Mouse (Mus musculus) adrenal gland (tissue): ENCODE data around the gene Rps6ka1.

ENCODE experiments used
- intact Hi-C: fragments of 180-260 bp; cut with DNase I; formaldehyde crosslinking; loops from one replicate; pipeline ENCODE4 v1.15.1; 2025

Gene Rps6ka1

GRCm38 (mm10) chr4:133898151-133898550 is 10.6 kb upstream of the Rps6ka1 start:
- intact Hi-C loops = loop anchor here (5.0 kb wide), 1 partner anchor 56 kb away; no protein-coding TSS in a partner anchor

GRCm38 (mm10) chr4:133897431-133897891 is 9.9 kb upstream of the Rps6ka1 start:
- intact Hi-C loops = loop anchor here (5.0 kb wide), 1 partner anchor 55 kb away; no protein-coding TSS in a partner anchor

GRCm38 (mm10) chr4:133896984-133897383 is 9.4 kb upstream of the Rps6ka1 start:
- intact Hi-C loops = loop anchor here (5.0 kb wide), 1 partner anchor 55 kb away; no protein-coding TSS in a partner anchor

GRCm38 (mm10) chr4:133896002-133896401 is 8.4 kb upstream of the Rps6ka1 start:
- intact Hi-C loops = loop anchor here (5.0 kb wide), 1 partner anchor 54 kb away; no protein-coding TSS in a partner anchor

GRCm38 (mm10) chr4:133887249-133887648 is 348 bp downstream of the Rps6ka1 start:
- intact Hi-C loops = no loop called here

DNA sequence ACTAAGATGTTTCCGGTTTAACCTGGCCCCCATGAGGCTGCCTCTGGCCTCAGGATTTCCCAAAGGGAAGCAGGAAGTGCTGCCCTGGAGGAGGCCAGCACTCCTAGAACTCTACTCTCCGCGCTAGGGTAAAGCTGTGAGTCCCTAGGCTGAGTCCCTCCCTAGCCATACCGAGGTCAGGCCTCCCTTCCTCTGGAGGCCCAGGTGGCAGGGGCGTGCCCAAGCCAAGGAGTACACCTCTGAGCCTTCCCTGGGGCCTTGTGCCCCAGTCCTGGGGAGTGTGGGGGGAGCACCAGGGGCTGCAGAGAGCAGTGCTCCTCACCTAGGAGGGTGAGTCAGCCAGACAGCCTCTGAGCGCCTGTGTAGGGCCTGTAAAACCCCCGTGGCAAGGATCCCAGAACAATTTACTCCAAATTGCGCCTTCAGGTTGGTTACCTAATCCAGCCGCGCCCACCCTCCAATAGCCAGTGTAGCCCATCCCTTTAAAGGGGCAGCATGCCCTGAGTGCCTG is 1.6 kb downstream of the Rps6ka1 start:
- intact Hi-C loops = no loop called here

DNA sequence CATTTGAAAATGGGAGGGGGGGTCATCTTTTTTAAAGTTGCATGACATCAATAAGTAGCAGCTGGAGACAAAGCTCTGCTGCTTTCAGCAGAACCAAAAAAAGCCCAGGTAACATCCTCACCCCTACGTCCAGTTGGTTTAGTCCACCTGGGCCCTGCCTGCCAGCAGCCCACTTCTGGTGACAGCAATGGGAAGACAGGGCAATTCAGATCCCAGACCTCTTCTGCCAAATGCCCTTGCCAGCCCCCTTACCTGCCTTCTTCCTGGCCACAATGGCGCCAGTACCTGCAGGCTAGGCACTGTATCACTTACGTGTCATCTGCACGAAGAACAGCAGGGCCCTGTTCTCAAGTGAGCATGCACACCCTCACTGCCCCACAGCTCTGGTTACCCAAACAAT is 2.3 kb downstream of the Rps6ka1 start:
- intact Hi-C loops = no loop called here

DNA sequence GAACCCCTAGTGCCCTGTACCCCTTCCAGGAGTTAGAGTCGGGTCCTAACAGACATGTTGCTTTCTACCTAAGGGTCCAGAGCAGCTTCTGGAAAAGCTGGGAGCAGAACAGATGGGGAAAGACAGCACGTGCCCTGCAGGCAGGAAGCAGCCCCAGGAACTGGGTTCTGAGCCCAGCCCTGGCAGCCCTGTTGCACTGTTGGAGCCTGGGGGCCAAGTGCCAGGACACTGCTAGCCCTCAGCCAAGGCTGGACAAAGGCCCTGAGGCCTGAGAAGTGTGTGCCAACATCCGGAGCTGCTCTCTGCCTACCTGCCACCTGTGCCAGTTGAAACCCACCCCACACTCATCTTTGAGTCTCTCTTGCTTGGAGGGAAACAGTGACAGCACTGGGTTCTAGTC is 2.7 kb downstream of the Rps6ka1 start:
- intact Hi-C loops = no loop called here

DNA sequence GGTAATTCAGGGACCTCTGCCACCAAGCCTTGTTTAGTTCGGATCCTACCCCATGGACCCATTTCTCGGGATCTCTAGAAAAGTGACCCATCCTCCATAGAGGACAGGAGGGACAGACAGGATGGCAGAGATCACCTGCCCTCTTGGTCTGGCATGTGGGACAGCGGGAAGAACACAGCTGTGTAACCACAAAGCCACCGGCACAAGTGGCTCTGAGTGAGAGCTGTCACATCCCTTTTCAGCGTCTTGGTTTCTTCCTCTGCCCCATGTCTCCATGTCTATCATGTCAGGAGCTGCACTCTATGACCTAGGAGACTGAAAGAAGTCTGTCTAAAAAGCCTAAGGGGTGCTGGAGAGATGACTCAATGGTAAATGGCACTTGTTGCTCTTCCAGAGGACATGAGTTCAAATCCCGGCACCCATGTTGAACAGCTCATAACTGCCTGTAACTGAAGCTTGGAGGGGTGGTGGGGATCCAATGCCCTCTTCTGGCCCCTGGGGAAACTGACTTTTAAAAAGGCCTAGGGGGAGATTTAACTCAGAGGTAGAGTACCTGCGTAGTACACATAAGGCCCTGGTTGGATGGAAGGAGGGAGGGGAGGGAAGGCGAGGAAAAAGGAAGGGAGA is 3.4 kb downstream of the Rps6ka1 start:
- intact Hi-C loops = no loop called here

DNA sequence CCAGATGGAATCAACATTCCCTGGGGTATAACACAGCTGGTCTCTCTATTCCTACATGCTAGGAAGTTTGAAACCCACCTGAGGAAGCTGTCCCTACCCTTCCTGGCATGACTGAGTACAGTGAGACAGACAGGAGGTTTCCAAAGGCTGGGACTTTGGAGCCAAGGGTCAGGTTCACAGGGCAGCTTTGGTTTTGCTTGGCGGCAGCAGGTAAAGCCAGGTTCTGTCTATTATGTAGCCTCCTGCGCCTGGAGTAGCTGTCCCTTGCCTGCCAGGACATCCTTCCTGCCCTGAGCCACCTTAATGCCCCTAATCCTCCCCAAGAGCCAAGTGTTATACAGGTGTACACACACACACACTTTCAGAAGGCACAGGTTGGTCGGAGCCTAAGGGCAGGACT is 5.7 kb downstream of the Rps6ka1 start:
- intact Hi-C loops = no loop called here

DNA sequence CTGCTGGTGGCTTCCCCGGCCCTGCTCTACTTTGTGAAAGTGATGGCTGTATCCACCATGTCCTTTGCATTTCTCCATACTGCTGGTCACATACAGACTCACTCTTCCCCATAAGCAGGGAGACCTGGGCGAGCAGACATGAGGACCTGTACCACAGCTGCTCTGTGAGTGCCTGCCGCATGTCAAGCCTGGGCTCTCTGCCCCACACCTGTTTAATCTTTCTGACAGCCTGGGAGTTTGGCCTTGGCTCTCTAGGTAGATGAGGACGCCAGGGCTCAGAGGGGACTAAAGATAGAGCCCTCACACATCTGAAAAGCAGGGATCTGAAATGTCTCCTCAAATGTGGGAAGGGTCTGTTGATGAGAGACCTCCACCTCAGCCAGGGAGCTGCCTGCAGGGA is 6.2 kb downstream of the Rps6ka1 start:
- intact Hi-C loops = no loop called here

DNA sequence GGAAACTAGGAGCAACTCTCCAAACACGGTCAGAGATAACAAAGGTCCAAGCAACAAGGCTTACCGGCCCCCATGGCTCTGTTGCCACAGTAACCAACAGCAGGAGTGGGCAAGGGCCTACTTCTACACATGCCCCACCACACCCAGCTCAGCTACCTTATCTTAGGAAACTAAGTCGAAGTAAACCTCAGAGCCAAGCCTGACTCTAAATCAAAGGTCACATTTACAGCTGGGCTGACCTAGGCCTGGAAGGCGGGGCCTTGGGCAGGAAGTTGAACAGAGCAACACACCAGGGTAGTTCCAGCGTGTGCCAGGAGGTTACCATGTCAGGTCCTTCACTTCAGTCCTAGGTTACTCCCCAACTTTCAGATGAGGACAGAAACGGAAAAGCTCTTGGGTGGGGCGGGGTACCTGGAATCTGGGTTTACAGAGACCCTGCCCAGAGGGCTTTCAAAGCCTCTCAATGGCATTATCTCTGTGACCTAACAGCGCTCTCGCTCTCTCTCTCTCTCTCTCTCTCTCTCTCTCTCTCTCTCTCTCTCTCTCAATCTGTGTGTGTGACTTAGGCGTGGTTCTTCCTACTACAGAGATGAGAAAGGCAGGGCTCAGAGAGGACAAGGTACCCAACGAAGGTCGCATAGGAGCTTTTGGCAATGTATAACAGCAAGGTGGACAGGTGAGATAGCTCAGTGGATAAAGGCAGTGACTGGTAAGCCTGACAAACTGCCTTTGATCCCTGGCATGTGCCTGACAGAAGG is 8.3 kb downstream of the Rps6ka1 start:
- intact Hi-C loops = no loop called here

- intact Hi-C loops = no loop called here
These were observed 9.5 kb downstream of the Rps6ka1 start for GRCm38 (mm10) chr4:133877850-133878755.

DNA sequence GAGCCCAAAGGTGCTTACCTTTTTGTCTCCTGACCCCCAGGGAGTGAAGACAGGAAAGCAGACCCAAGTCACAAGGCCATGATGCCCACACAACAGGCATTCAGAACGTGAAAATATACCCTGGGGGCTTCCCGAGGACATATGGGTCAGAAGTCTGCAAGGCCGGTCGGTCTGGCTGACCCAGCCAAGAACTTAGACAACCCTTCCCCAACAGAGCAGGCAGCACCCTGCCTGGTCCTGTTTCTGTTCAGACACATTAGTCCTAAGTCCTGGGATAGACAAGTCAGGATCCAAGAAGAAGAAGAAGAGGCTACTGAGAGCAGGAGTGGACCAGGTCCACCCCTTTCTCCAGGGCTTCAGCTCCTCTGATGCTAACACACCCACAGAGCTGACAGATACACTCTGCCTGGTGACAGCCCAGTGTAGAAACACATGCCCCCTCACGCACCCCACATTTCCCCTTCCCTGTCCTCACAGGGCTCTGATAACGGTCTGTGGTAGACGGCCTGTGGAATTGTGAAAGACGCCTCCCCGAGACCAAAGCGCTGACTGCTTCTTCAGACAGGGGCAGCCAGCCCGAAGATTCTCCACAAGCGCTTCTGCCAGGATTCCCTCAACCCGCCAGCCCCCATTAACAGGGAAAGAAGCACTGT is 12.6 kb downstream of the Rps6ka1 start:
- intact Hi-C loops = no loop called here

GRCm38 (mm10) chr4:133873926-133874864 is 13.4 kb downstream of the Rps6ka1 start:
- intact Hi-C loops = no loop called here

- intact Hi-C loops = no loop called here
These were observed 14.2 kb downstream of the Rps6ka1 start for GRCm38 (mm10) chr4:133873431-133873851.

- intact Hi-C loops = no loop called here
These were observed 14.7 kb downstream of the Rps6ka1 start for GRCm38 (mm10) chr4:133872812-133873300.

GRCm38 (mm10) chr4:133872222-133872811 is 15.3 kb downstream of the Rps6ka1 start:
- intact Hi-C loops = no loop called here

- intact Hi-C loops = no loop called here
These were observed 22.4 kb downstream of the Rps6ka1 start for GRCm38 (mm10) chr4:133865231-133865630.
